8 mouse cellular contexts compared by ENCODE assay signal in genomic region chr8:104441613-104442012, GRCm38 (mm10). TPM values are rescaled to one million over a fixed set of nuclear protein-coding genes. Genes with fewer than 3 reads are reported as not detected.
DNase-seq lines count a peak whose midpoint lies in the region; ATAC-seq and TF ChIP-seq lines count a peak whose summit lies in the region.

No protein-coding gene starts in this region.

- H3K4me3 ChIP-seq in liver, adult 2 months (ENCODE audit: insufficient read depth, low read depth, low read length), result peak overlapping the region; percentile 89
- H3K4me3 ChIP-seq in embryonic facial prominence, embryonic 10.5 days, result peak overlapping the region; percentile 96
- peak overlapping the region; percentile 94 for H3K4me3 ChIP-seq in hindbrain, embryonic 14.5 days (replicated peaks; ENCODE audit: low read length)
- peak overlapping the region; percentile 83 for H3K4me3 ChIP-seq in midbrain, embryonic 15.5 days

- no peak for ATAC-seq in hindbrain, embryonic 14.5 days (ENCODE audit: low FRiP score)
- no peak for ATAC-seq in midbrain, embryonic 15.5 days (replicated peaks)

- no peak overlapping the region for H3K27ac ChIP-seq in liver, adult 2 months (replicated peaks; ENCODE audit: insufficient read depth, low read depth, low read length)
- H3K27ac ChIP-seq in embryonic facial prominence, embryonic 10.5 days (replicated peaks), result peak overlapping the region; percentile 100
- no peak overlapping the region for H3K27ac ChIP-seq in hindbrain, embryonic 14.5 days
- 0 out of 2 replicates have a peak overlapping the region, but pooled peaks have one; percentile 95 for H3K27ac ChIP-seq in midbrain, embryonic 15.5 days

- H3K9ac ChIP-seq in liver, adult 2 months (ENCODE audit: low read depth, low read length), result no peak overlapping the region; the same call in 1 of the 2 replicates
- H3K9ac ChIP-seq in hindbrain, embryonic 14.5 days, result peak overlapping the region; percentile 97
- H3K9ac ChIP-seq in midbrain, embryonic 15.5 days, result peak overlapping the region; percentile 96

- peaks cover 15% of the 10 kb centered on the region; the same call in 1 of the 2 replicates for H3K79me2 ChIP-seq in liver, adult 2 months (ENCODE audit: control insufficient read depth, insufficient read depth, low read length)

- peaks cover 19% of the 10 kb centered on the region for H3K36me3 ChIP-seq in liver, adult 2 months (ENCODE audit: control insufficient read depth, insufficient read depth, low read length)
- H3K36me3 ChIP-seq in embryonic facial prominence, embryonic 10.5 days (replicated peaks), result peaks cover 46% of the 10 kb centered on the region
- peaks cover 39% of the 10 kb centered on the region for H3K36me3 ChIP-seq in hindbrain, embryonic 14.5 days (replicated peaks; ENCODE audit: control insufficient read depth, insufficient read depth)
- H3K36me3 ChIP-seq in midbrain, embryonic 15.5 days (replicated peaks), result peaks cover 21% of the 10 kb centered on the region

- WGBS in liver, adult 2 months, result 56% methylated on average over 7 of the region's 7 CpGs
- 73% methylated on average over 7 of the region's 7 CpGs for WGBS in embryonic facial prominence, embryonic 10.5 days
- WGBS in hindbrain, embryonic 14.5 days, result 51% methylated on average over 7 of the region's 7 CpGs
- 43% methylated on average over 7 of the region's 7 CpGs for WGBS in midbrain, embryonic 15.5 days

- no peaks in the 10 kb centered on the region for H3K9me3 ChIP-seq in embryonic facial prominence, embryonic 10.5 days
- no peaks in the 10 kb centered on the region for H3K9me3 ChIP-seq in hindbrain, embryonic 14.5 days (ENCODE audit: control insufficient read depth, low read length)
- H3K9me3 ChIP-seq in midbrain, embryonic 15.5 days, result no peaks in the 10 kb centered on the region

- TF ChIP-seq POLR2A in liver, adult 2 months (IDR thresholded peaks at IDR 0.05; ENCODE audit: extremely low read depth, insufficient read depth, low read length), result no peak

- TF ChIP-seq CTCF in liver, adult 2 months (IDR thresholded peaks at IDR 0.05; ENCODE audit: low read depth, low read length), result no peak

- no peaks in the 10 kb centered on the region for H3K27me3 ChIP-seq in liver, adult 2 months (ENCODE audit: control insufficient read depth, insufficient read depth, low read length)
- no peaks in the 10 kb centered on the region for H3K27me3 ChIP-seq in embryonic facial prominence, embryonic 10.5 days (replicated peaks; ENCODE audit: low read depth, poor library complexity, severe bottlenecking)
- no peaks in the 10 kb centered on the region for H3K27me3 ChIP-seq in hindbrain, embryonic 14.5 days (ENCODE audit: control insufficient read depth, insufficient read depth, low read length)
- H3K27me3 ChIP-seq in midbrain, embryonic 15.5 days (replicated peaks), result no peaks in the 10 kb centered on the region

- no peak for DNase-seq in liver, adult 2 months (ENCODE audit: extremely low read depth, low read depth, low spot score)
- DNase-seq in liver, result no peak
- no peak for DNase-seq in embryonic facial prominence, embryonic 10.5 days (ENCODE audit: low spot score)
- DNase-seq in hindbrain, embryonic 14.5 days (ENCODE audit: low spot score), result no peak
- DNase-seq in adrenal gland, postnatal 36 days, result no peak
- no peak for DNase-seq in ovary, adult 18-20 months (ENCODE audit: low spot score)
- DNase-seq in testis, postnatal 10 days (ENCODE audit: low spot score), result no peak

- H3K4me1 ChIP-seq in liver, adult 2 months (ENCODE audit: control insufficient read depth, insufficient read depth, low read length), result peaks cover 11% of the 10 kb centered on the region
- H3K4me1 ChIP-seq in embryonic facial prominence, embryonic 10.5 days, result peaks cover 12% of the 10 kb centered on the region
- peaks cover 18% of the 10 kb centered on the region for H3K4me1 ChIP-seq in hindbrain, embryonic 14.5 days (replicated peaks; ENCODE audit: control insufficient read depth, insufficient read depth, low read length)
- peaks cover 17% of the 10 kb centered on the region for H3K4me1 ChIP-seq in midbrain, embryonic 15.5 days

- peak overlapping the region; percentile 85 for H3K4me2 ChIP-seq in hindbrain, embryonic 14.5 days (replicated peaks)
- H3K4me2 ChIP-seq in midbrain, embryonic 15.5 days, result peak overlapping the region; percentile 60

RNA-seq across cellular contexts. Expression of gene Dync1li2, which starts 1.2 kb away (rescaled TPM):
- total RNA-seq in liver, adult 2 months (2014; rRNA removed), result 13.8 and 15.4 TPM in 2 replicates
- polyA plus RNA-seq in liver, adult 2 months (2012; rRNA removed), result 5.7 and 6.3 TPM in 2 replicates
- polyA plus RNA-seq in embryonic facial prominence, embryonic 10.5 days (2016; fragmentation: Nextera tagmentation; extraction: Ambion mirVana), result 69.3 and 74.4 TPM in 2 replicates
- 89.9 and 96.5 TPM in 2 replicates for polyA plus RNA-seq in hindbrain, embryonic 14.5 days (2014; fragmentation: Nextera tagmentation; extraction: Ambion mirVana)
- 112 and 123 TPM in 2 replicates for polyA plus RNA-seq in midbrain, embryonic 15.5 days (2015; fragmentation: Nextera tagmentation; extraction: Ambion mirVana)
- 100 to 1,000 TPM; 122 to 135 TPM for total RNA-seq in adrenal gland, postnatal 36 days (2021)

RNA-seq across cellular contexts. Expression of gene Cmtm4, which starts 46.0 kb away (rescaled TPM):
- total RNA-seq in liver, adult 2 months (2014; rRNA removed), result 9.8 and 15.2 TPM in 2 replicates
- polyA plus RNA-seq in liver, adult 2 months (2012; rRNA removed), result 10.0 and 12.7 TPM in 2 replicates
- polyA plus RNA-seq in embryonic facial prominence, embryonic 10.5 days (2016; fragmentation: Nextera tagmentation; extraction: Ambion mirVana), result 2.2 and 2.4 TPM in 2 replicates
- 3.5 and 3.8 TPM in 2 replicates for polyA plus RNA-seq in hindbrain, embryonic 14.5 days (2014; fragmentation: Nextera tagmentation; extraction: Ambion mirVana)
- 2.4 and 2.6 TPM in 2 replicates for polyA plus RNA-seq in midbrain, embryonic 15.5 days (2015; fragmentation: Nextera tagmentation; extraction: Ambion mirVana)
- 10 to 100 TPM; 47.7 to 60.9 TPM for total RNA-seq in adrenal gland, postnatal 36 days (2021)

Comparison
In these comparisons a context has a peak if more than half of its experiments do, and no peak if none do; other contexts are left out.
1. H3K27ac ChIP-seq: peak in embryonic facial prominence, embryonic 10.5 days (single experiment) and midbrain, embryonic 15.5 days (single experiment); none in liver, adult 2 months (single experiment) and hindbrain, embryonic 14.5 days (single experiment).
2. Peak in every context shown above with its lines, with median percentiles within 50 percentile points of each other: H3K4me3 ChIP-seq.